Mouse (Mus musculus): ENCODE results near the gene Riox2.

DNA sequence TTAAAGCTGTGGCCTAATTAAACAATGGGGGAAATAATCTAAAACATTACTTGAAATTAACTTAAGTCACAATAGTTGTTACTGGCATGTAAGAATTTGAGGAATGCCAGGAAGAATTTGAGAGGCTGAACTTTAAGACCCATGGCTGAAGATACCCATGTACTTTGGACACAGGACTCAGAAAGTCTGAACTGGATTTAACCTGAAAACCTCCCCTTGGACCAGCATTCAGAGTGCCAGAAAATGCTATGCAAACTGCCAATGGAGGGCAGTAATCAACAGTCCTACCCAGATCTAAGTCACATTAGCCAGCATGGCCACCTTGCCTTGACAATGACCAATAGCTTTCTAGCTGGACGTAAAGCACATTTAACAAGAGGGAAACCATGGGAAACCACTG, 26.4 kb downstream of the Riox2 start:
- TF ChIP-seq POLR2A (IDR thresholded peaks at IDR 0.05; ENCODE audit: borderline replicate concordance, extremely low read depth, insufficient read depth, insufficient read length, poor library complexity, severe bottlenecking) (no peak), CTCF (IDR thresholded peaks at IDR 0.05; ENCODE audit: borderline replicate concordance, extremely low read depth, insufficient read depth, insufficient read length) (no peak)

Measured in brain, embryonic 14.5 days (tissue).